In genomic region chr13:52929209-52930171, GRCm38 (mm10) we compare ENCODE assay signal across 8 mouse cellular contexts. TPM values are rescaled to one million over a fixed set of nuclear protein-coding genes. Genes with fewer than 3 reads are reported as not detected.
A peak's percentile ranks its signal among the peaks of the same experiment; 100 is the strongest.
DNase-seq lines count a peak whose midpoint lies in the region; ATAC-seq and TF ChIP-seq lines count a peak whose summit lies in the region.

Gene Auh (minus strand): TSS chr13:52929681.

- peak; percentile 98 for ATAC-seq in embryonic facial prominence, embryonic 14.5 days (ENCODE audit: low read depth)

- no peaks in the 10 kb centered on the region for H3K27me3 ChIP-seq in embryonic facial prominence, embryonic 14.5 days (replicated peaks; ENCODE audit: control insufficient read depth, insufficient read depth, low read length)
- no peaks in the 10 kb centered on the region for H3K27me3 ChIP-seq in liver, adult 2 months (ENCODE audit: control insufficient read depth, insufficient read depth, low read length)
- peaks cover 7% of the 10 kb centered on the region for H3K27me3 ChIP-seq in myocyte (ENCODE audit: control insufficient read depth, insufficient read depth, insufficient read length)
- no peaks in the 10 kb centered on the region for H3K27me3 ChIP-seq in splenic B cell, adult 2 months (ENCODE audit: control insufficient read depth, insufficient read depth, low read length, poor library complexity, severe bottlenecking)

- no peak for TF ChIP-seq CTCF in liver, adult 2 months (IDR thresholded peaks at IDR 0.05; ENCODE audit: low read depth, low read length)

- H3ac ChIP-seq in myocyte (ENCODE audit: control insufficient read depth, insufficient read length): peak within 1 kb of the TSS; percentile 47

- TF ChIP-seq POLR2A in liver, adult 2 months (IDR thresholded peaks at IDR 0.05; ENCODE audit: extremely low read depth, insufficient read depth, low read length): peak; percentile 81; the same call in 1 of the 2 replicates
- TF ChIP-seq POLR2A in myocyte (IDR thresholded peaks at IDR 0.05; ENCODE audit: insufficient read length, low read depth): peak; percentile 58

- H3K9ac ChIP-seq in embryonic facial prominence, embryonic 14.5 days (ENCODE audit: low read depth, low read length): peak within 1 kb of the TSS; percentile 87
- peak within 1 kb of the TSS; percentile 98 for H3K9ac ChIP-seq in liver, adult 2 months (ENCODE audit: low read depth, low read length)

- H3K27ac ChIP-seq in embryonic facial prominence, embryonic 14.5 days (replicated peaks; ENCODE audit: low read depth, low read length): peak within 1 kb of the TSS; percentile 78
- H3K27ac ChIP-seq in liver, adult 2 months (replicated peaks; ENCODE audit: insufficient read depth, low read depth, low read length): peak within 1 kb of the TSS; percentile 87

- under 1% methylated on average over 39 of the region's 63 CpGs for WGBS in embryonic facial prominence, embryonic 14.5 days
- under 1% methylated on average over 63 of the region's 63 CpGs for WGBS in liver, adult 2 months

- H3K79me2 ChIP-seq in liver, adult 2 months (ENCODE audit: control insufficient read depth, insufficient read depth, low read length): peaks cover 32% of the 10 kb centered on the region
- no peaks in the 10 kb centered on the region for H3K79me2 ChIP-seq in myocyte (ENCODE audit: control insufficient read depth, insufficient read depth)

- H3K4me3 ChIP-seq in embryonic facial prominence, embryonic 14.5 days (ENCODE audit: low read depth, low read length): peak within 1 kb of the TSS; percentile 87
- peak within 1 kb of the TSS; percentile 96 for H3K4me3 ChIP-seq in liver, adult 2 months (ENCODE audit: insufficient read depth, low read depth, low read length)
- peak within 1 kb of the TSS; percentile 37 for H3K4me3 ChIP-seq in myocyte

- no peaks in the 10 kb centered on the region for H3K9me3 ChIP-seq in embryonic facial prominence, embryonic 14.5 days (ENCODE audit: control insufficient read depth, low read length)

- no peaks in the 10 kb centered on the region for H3K36me3 ChIP-seq in embryonic facial prominence, embryonic 14.5 days (ENCODE audit: control insufficient read depth, insufficient read depth, low read length)
- no peaks in the 10 kb centered on the region for H3K36me3 ChIP-seq in liver, adult 2 months (ENCODE audit: control insufficient read depth, insufficient read depth, low read length)
- H3K36me3 ChIP-seq in myocyte (ENCODE audit: control insufficient read depth, insufficient read depth): no peaks in the 10 kb centered on the region
- no peaks in the 10 kb centered on the region for H3K36me3 ChIP-seq in splenic B cell, adult 2 months (ENCODE audit: control insufficient read depth, insufficient read depth, low read length, poor library complexity, severe bottlenecking)

- H3K4me1 ChIP-seq in embryonic facial prominence, embryonic 14.5 days (ENCODE audit: control insufficient read depth, insufficient read depth, low read length): peaks cover 9% of the 10 kb centered on the region
- H3K4me1 ChIP-seq in liver, adult 2 months (ENCODE audit: control insufficient read depth, insufficient read depth, low read length): peaks cover 9% of the 10 kb centered on the region

- H3K4me2 ChIP-seq in embryonic facial prominence, embryonic 14.5 days (ENCODE audit: low read depth, low read length): peak within 1 kb of the TSS; percentile 74
- H3K4me2 ChIP-seq in myocyte (ENCODE audit: low read depth): peak within 1 kb of the TSS; percentile 86

- peak; percentile 89 for DNase-seq in 416B (ENCODE audit: low read depth)
- DNase-seq in adrenal gland, postnatal 4 days (ENCODE audit: low spot score in 2 of 2): peak; percentile 60 to 71
- peak; percentile 96 for DNase-seq in embryonic facial prominence, embryonic 14.5 days (ENCODE audit: low spot score)
- peak; percentile 72 for DNase-seq in heart, adult 8-10 months (ENCODE audit: low spot score)
- peak; percentile 84 for DNase-seq in kidney, adult 9 months
- peak; percentile 61 for DNase-seq in liver, adult 2 months (ENCODE audit: extremely low read depth, low read depth, low spot score)
- peak; percentile 95 for DNase-seq in splenic B cell, adult 2 months (ENCODE audit: low read depth, low spot score)

TF ChIP-seq in myocyte, 11 proteins besides CTCF, POLR2A, EP300 and RAD21:
- TF ChIP-seq TCF3 (IDR thresholded peaks at IDR 0.05; ENCODE audit: insufficient read length, low read depth): no peak
- no peak for TF ChIP-seq MAX (IDR thresholded peaks at IDR 0.05; ENCODE audit: low read depth)
- TF ChIP-seq TCF12 (IDR thresholded peaks at IDR 0.05; ENCODE audit: insufficient read depth, poor library complexity, severe bottlenecking): no peak
- TF ChIP-seq MYOD1 (IDR thresholded peaks at IDR 0.05; ENCODE audit: control insufficient read depth in 1 of 3, insufficient read length in 2 of 3, low read depth in 2 of 3): no peak
- TF ChIP-seq REST (IDR thresholded peaks at IDR 0.05; ENCODE audit: insufficient read depth, insufficient read length): no peak
- TF ChIP-seq CEBPB (IDR thresholded peaks at IDR 0.05; ENCODE audit: insufficient read depth, poor library complexity, severe bottlenecking): no peak
- TF ChIP-seq MYOG (IDR thresholded peaks at IDR 0.05; ENCODE audit: control insufficient read depth in 1 of 3, insufficient read depth in 1 of 3, insufficient read length in 2 of 3, low read depth in 2 of 3): no peak
- no peak for TF ChIP-seq POLR2AphosphoS2 (IDR thresholded peaks at IDR 0.05; ENCODE audit: insufficient read length, low read depth)

RNA-seq across cellular contexts. Expression of gene Auh, which starts in this region (rescaled TPM):
- 100 to 1,000 TPM; 101 TPM for total RNA-seq in adrenal gland, postnatal 4 days (2021)
- 34.0 and 35.2 TPM in 2 replicates for polyA plus RNA-seq in embryonic facial prominence, embryonic 14.5 days (2014; fragmentation: Nextera tagmentation; extraction: Ambion mirVana)
- total RNA-seq in heart, adult 8-10 months (2022): 100 to 1,000 TPM; 149 to 181 (median 160) TPM
- total RNA-seq in liver, adult 2 months (2014; rRNA removed): 45.1 and 49.2 TPM in 2 replicates
- polyA plus RNA-seq in liver, adult 2 months (2012; rRNA removed): 28.0 and 33.3 TPM in 2 replicates
- 17.4 TPM for polyA plus RNA-seq in myocyte (2012; fragmentation: generic; extraction: Trizol)

Comparison
In these comparisons a context has a peak if more than half of its experiments do, and no peak if none do; other contexts are left out.
1. Peak in every context shown above with its lines: DNase-seq, ATAC-seq, H3K4me3 ChIP-seq and H3K27ac ChIP-seq.
2. H3K4me3 ChIP-seq: peak in every context shown above with its lines; median percentile 96 in liver, adult 2 months; 87 in embryonic facial prominence, embryonic 14.5 days; 37 in myocyte.